Mouse (Mus musculus): Measurements from ENCODE around the gene Tspan11.

- TF ChIP-seq CTCF (IDR thresholded peaks at IDR 0.05; ENCODE audit: low read depth, low read length) (no peak), POLR2A (IDR thresholded peaks at IDR 0.05; ENCODE audit: borderline replicate concordance, low read depth, low read length) (no peak)
Observed at GRCm38 (mm10) chr6:127886916-127887315, 473 bp upstream of the Tspan11 start.
